Mouse (Mus musculus) hindlimb bud, embryonic 11.5 days (tissue): Measurements from ENCODE around the gene Crygn.
"Not testable (repeated sequence)": the region's sequence is repeated elsewhere in the genome, so short reads cannot be mapped to it uniquely, and the experiment has no call there.

Experiments used
- DNase-seq: peaks from one replicate; pipeline ENCODE4 v3.0.0-alpha.2; 2012; ENCODE audit warnings: low read depth, low spot score; ENCODE audit errors: extremely low spot score

Crygn gene

DNA sequence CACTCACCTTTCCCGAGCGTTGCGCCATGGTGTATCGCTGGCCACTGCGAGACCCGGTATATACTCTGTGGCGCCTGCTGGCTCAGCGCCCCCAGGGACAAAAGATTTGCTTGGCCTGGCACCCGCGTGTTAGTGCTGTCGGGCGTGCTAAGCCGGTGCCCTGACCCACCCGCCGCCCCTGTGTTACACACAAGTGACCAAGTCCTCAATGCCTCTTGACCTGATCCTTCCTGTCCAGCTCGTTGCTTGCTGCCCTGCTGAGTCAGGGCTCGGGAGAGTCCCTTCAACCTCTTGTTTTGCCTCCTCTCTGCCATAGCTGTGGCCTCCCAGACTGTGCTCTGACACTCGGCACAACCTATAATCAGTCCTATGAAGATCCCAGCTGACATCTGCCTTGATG lies at the start of gene Crygn:
TSS of gene Crygn (minus strand) at position 193 of the 400 bp plus-strand sequence.
- no peak for DNase-seq

- no peak for DNase-seq
Observed at GRCm38 (mm10) chr5:24805222-24805621, 47.4 kb upstream of the Crygn start.

- DNase-seq = no peak
Observed at GRCm38 (mm10) chr5:24804661-24805060, 46.9 kb upstream of the Crygn start.

- DNase-seq = no peak
Observed at GRCm38 (mm10) chr5:24801841-24802624, 44.2 kb upstream of the Crygn start.

- no peak for DNase-seq
Observed at GRCm38 (mm10) chr5:24800416-24800815, 42.6 kb upstream of the Crygn start.

- no peak for DNase-seq
Observed at GRCm38 (mm10) chr5:24798639-24799038, 40.8 kb upstream of the Crygn start.

GRCm38 (mm10) chr5:24797858-24798257 lies 40.0 kb upstream of the Crygn start:
- DNase-seq = no peak

GRCm38 (mm10) chr5:24792961-24793360 lies 35.2 kb upstream of the Crygn start:
- DNase-seq = no peak

DNA sequence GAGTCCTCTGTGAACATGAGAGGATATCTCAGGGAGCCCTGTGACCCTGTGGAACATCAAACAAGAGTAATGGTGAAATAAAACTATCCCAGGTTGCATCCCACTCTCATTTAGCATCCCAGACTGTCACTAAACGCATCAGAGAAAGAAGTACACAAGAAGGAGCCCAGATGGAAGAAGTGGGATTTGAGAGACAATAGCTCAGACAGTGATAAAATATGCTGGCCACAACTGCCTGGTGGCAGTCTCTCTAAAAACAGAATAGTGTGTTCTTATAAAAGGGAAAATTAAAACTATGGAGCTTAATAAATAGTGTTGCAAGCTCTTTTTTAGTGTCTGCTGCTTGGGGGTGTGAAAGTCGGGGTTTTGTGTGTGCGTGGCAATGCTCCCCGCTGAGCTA lies 25.1 kb upstream of the Crygn start:
- no peak for DNase-seq

DNA sequence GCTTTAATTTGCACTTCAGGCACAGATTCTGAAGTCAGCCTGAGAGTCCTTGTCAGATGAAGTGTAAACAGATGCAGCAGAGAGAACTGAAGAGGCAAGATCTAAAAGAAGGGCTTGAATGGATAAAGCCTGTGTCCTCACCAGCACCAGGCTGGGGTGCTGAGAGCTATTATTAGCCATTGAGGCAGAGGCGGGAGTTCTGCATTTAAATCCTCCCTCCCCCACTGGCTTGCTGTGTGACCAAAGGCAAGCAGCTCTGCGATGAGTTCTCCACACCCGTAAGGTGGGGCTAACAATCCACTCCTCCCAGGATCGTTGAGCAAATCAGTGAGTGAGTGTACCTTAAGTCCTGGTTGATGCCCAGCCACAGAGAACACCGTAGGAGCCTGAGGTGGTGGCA lies 23.2 kb upstream of the Crygn start:
- DNase-seq = no peak

- DNase-seq = peak; percentile 20
Observed at GRCm38 (mm10) chr5:24779881-24780512, 22.2 kb upstream of the Crygn start.

- no peak for DNase-seq
Observed at GRCm38 (mm10) chr5:24779321-24779720, 21.5 kb upstream of the Crygn start.

GRCm38 (mm10) chr5:24778843-24779140 lies 21.0 kb upstream of the Crygn start:
- no peak for DNase-seq

GRCm38 (mm10) chr5:24778082-24778842 lies 20.5 kb upstream of the Crygn start:
- DNase-seq = no peak

DNA sequence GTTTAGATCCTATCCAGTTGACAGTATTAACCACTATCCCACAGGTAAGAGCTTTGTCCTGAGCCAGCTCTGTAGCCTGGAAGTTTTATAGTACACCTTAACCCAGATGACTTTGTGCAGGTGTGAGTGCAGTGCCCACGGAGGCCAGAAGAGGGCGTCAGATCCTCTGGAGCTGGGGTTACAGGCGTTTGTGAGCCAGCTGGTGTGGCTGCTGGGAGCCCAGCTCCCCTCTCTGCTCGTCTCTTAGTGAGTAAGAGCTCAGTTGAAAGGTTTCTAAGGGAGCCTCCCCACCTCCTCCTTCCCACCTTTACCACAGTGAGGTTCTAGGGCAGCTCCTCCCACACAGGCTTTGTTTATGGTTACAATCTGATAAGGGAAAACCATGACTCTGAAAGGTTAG lies 18.9 kb upstream of the Crygn start:
- DNase-seq = no peak

- not testable (repeated sequence) for DNase-seq
Observed at GRCm38 (mm10) chr5:24774549-24774948, 16.7 kb upstream of the Crygn start.

DNA sequence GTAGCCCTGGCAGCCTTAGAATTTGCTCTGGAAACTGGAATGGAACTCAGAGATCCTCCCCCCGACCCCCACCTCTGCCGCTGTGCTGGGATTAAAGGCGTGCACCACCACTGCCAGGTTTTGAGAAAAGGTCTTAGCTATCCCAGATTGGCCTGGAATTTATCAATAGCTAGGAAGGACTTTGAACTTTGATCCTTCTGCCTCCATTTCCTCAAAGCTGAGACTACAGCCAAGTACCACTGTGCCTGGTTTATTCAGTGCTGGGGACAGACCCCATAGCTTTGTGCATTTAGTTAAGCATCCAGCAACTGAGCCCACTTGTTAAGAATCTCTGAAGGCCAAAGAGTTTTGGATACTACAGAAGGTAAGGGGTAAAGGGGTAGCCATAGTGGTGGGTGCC lies 877 bp downstream of the Crygn start:
- no peak for DNase-seq

DNA sequence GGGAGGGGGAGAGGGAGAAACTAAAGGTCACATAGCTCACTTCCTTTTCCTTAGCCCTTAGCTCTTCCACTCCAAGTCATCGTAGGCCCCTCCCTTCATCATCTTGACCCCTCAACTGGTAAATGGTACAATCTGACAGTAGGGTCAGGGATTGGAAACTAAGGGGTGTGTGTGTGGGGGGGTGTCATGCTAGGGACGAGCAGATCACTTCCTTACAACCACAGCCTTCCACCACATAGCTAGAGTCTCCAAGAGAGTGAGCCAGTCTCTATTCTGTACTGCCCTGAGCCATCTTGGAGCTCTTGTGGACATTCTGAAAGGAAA lies 5.7 kb downstream of the Crygn start:
- DNase-seq = no peak

- DNase-seq = no peak
Observed at GRCm38 (mm10) chr5:24751305-24752174, 6.3 kb downstream of the Crygn start.

GRCm38 (mm10) chr5:24750321-24751304 lies 7.2 kb downstream of the Crygn start:
- DNase-seq = no peak
